Mouse (Mus musculus): ENCODE results near the gene Nacad.

DNA sequence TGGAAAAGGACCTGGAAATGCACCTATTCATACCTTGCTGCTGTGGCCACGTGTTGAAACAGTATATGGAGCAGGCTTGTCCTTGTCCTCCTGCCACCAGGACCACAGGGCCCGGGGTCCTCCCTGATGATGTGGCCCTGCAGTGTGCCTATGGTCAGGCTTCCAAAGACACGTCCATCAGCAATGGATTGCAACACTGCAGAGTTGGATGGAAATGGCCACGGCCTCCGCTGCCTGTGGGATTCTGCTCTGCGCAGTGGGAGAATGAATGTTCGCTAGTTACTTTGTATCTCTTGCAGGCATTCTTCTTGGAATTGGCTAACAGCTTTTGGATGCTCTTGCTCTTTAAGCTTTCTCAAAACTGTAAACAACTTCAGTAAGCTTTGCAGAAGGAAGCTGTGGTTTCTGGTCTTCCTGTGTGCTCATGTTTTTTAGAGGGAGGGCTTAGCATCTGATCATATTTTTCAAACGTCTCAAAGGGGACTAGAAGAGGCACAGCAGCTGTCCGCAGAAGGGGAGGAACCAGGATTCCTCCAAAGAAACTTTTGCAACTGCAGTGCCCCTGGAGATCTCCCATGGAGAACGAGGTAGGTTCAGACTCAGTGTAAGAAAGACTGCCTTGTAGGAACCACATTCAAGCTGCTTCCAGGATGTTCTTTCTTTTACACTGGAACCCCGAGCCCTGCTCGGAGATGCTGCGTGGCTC, 45.0 kb downstream of the Nacad start:
- no peak for TF ChIP-seq POLR2A (IDR thresholded peaks at IDR 0.05; ENCODE audit: insufficient read depth, low read length)
- no peak for TF ChIP-seq CTCF (IDR thresholded peaks at IDR 0.05; ENCODE audit: low read depth, low read length)
